Mouse (Mus musculus) left cerebral cortex, postnatal 14 days (tissue): Measurements from ENCODE around the gene Dscam. TPM values are rescaled to one million over a fixed set of nuclear protein-coding genes. Genes with fewer than 3 reads are reported as not detected.

Experiments used
- DNase-seq, 2 experiments: peaks; one replicate each; pipeline ENCODE4 v3.0.0; 2021 to 2022; ENCODE audit warnings: low spot score in 2 of 2, mixed read lengths in 1 of 2
- intact Hi-C: fragments of 180-260 bp; cut with DNase I; formaldehyde crosslinking; loops from one replicate; pipeline ENCODE4 v1.15.1; 2025
- total RNA-seq, 2 experiments: library from RNA; stranded (reverse); gene quantifications; 2 replicates each; pipeline ENCODE4 v1.2.3; 2021

Gene Dscam
- total RNA-seq, 2 experiments from 2014 or later, result 42.4 to 48.2 TPM

- intact Hi-C loops, result no loop called here
- no peak for DNase-seq
Measured at GRCm38 (mm10) chr16:97035271-97035670, 135.3 kb downstream of the Dscam start.

- no peak for DNase-seq
- intact Hi-C loops, result no loop called here
Measured at GRCm38 (mm10) chr16:97033540-97034058, 137.0 kb downstream of the Dscam start.

- DNase-seq, result peak in 1 of 2 experiments; percentile 18
- intact Hi-C loops, result no loop called here
Measured at GRCm38 (mm10) chr16:97027701-97028100, 142.9 kb downstream of the Dscam start.

GRCm38 (mm10) chr16:97026803-97027202 lies 143.7 kb downstream of the Dscam start:
- DNase-seq, result no peak
- intact Hi-C loops, result no loop called here

DNA sequence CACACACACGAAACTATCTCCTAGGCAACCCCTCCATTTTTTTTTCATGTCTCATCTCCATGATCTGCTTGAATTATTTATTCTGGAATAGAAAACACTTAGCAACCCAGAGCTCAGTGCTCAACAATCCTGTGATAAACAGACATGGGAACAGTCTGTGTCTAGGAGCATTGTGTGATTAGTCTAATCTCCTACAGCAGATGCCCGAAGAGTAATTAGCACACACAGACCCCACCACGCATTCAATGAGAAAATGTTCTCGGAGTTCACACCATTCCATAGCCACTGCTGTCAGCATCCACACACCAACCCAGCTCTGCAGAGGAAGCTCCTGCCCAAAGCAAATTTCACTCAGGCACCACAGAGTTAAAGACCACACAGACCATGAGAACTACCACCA lies 146.1 kb downstream of the Dscam start:
- intact Hi-C loops, result no loop called here
- DNase-seq, result no peak

- intact Hi-C loops, result no loop called here
- no peak for DNase-seq
Measured at GRCm38 (mm10) chr16:97021496-97021895, 149.1 kb downstream of the Dscam start.

GRCm38 (mm10) chr16:97018304-97018703 lies 152.2 kb downstream of the Dscam start:
- DNase-seq, result no peak
- intact Hi-C loops, result loop anchor here (10.0 kb wide), 1 partner anchor 334 kb away; no protein-coding TSS in a partner anchor

DNA sequence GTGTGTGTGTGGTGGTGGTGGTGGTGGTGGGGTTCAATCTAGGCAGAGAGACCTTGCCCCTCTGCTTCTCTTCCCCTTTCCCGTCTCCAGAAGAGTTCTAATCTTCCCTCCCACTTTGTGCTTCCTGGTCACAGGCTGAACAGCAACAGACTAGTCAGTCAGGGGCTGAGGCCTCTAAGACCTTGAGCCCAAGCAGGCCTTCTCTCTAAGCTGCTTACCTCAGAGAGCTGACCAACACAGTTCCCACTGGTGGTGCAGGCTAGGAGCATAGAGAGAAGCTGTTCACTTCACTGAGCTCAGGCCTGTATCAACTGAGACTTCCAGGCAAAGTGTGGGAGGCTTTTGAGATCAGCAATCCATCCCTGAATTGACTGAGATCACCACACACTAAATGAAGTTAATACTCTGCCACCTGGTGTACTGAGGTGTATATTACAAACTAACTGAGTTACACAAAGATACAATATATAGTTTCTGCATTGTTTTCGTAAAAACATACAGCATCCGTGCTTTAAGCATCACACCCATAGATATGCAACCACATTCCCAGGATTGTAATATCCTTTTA lies 153.3 kb downstream of the Dscam start:
- no peak for DNase-seq
- intact Hi-C loops, result loop anchor here (10.0 kb wide), 1 partner anchor 332 kb away; no protein-coding TSS in a partner anchor

DNA sequence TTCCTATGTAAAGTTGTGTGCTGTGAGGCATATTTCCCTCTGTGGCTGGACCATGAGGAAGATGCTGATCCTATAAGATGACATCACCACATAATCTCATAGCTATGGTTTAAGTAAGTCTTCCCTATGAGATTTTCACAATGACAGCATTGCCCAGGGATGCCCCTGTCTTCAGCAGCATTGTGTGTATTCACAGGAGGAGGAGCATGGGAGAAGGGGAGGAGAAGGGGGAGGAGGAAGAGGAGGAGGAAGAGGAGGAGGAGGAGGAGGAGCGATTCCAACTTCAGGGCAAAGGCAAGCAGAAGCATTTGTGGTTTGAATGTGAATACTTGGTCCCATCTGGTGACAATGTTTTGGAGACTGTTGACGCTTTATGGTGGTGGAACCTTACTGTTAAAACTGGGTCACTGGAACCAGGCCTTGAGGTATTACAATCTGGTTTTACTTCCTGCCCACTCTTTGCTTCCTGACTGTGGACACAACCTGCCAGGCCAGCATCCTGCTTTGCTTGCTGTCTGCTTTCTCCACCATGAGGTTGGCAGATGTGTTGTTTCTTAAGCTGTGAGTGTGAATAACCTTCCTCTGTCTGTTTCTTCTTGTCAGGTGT lies 154.2 kb downstream of the Dscam start:
- intact Hi-C loops, result loop anchor here (10.0 kb wide), 1 partner anchor 332 kb away; no protein-coding TSS in a partner anchor
- no peak for DNase-seq

- DNase-seq, result no peak
- intact Hi-C loops, result loop anchor here (5.0 to 10.0 kb wide), 2 partner anchors 153 to 330 kb away; no protein-coding TSS in a partner anchor
Measured at GRCm38 (mm10) chr16:97014343-97014742, 156.2 kb downstream of the Dscam start.

GRCm38 (mm10) chr16:97009116-97010055 lies 161.2 kb downstream of the Dscam start:
- intact Hi-C loops, result loop anchor here (5.0 to 10.0 kb wide), 3 partner anchors 112 to 325 kb away; no protein-coding TSS in a partner anchor
- peak; percentile 39 to 55 for DNase-seq

DNA sequence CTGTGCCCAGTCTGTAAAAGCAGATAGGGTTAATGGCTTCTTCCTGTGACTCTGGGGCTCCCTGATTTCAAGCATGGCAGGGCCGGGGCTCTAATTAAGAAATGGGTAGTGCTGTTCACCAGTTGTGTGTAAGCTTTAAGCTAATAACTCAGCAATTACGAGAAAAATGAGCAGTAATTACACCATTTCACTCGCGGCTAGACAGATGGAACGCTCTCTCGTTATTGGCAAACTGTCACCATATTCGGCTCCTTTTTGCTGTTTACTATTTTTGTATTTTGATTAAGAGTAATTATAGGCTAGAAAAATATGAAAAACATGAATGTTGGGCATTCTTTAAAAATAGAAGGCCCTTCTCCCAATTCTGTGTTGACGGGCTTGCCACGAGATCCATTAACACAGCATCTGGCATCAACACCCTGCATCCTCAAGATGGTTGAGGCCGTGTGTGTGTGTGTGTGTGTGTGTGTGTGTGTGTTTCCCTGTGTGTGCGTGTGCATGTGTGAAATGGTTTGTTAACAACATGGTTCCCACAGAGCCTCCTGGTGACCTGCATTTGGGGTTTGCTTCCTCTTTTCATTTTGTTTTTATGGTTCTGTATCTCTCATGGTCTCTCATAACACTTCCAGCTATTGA lies 162.5 kb downstream of the Dscam start:
- peak in 1 of 2 experiments; percentile 16 for DNase-seq
- intact Hi-C loops, result loop anchor here (5.0 kb wide), 1 partner anchor 111 kb away; no protein-coding TSS in a partner anchor

DNA sequence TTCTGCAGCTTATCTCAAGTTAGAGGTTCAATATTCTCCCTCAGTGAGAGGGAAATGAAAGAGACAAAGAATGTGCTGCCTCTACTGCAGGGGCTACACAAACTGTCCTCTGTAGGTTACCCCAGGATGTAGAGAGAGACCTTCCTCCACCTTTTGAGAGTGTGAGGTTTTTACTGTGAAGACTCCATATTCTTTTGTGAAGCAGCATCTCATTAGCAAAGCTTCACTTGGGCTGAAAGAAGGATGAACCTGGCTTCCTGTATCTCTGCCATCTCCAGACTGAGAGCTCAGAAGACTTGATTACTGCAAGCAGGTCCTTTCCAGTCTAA lies 163.7 kb downstream of the Dscam start:
- DNase-seq, result no peak
- intact Hi-C loops, result loop anchor here (5.0 kb wide), 1 partner anchor 110 kb away; no protein-coding TSS in a partner anchor

DNA sequence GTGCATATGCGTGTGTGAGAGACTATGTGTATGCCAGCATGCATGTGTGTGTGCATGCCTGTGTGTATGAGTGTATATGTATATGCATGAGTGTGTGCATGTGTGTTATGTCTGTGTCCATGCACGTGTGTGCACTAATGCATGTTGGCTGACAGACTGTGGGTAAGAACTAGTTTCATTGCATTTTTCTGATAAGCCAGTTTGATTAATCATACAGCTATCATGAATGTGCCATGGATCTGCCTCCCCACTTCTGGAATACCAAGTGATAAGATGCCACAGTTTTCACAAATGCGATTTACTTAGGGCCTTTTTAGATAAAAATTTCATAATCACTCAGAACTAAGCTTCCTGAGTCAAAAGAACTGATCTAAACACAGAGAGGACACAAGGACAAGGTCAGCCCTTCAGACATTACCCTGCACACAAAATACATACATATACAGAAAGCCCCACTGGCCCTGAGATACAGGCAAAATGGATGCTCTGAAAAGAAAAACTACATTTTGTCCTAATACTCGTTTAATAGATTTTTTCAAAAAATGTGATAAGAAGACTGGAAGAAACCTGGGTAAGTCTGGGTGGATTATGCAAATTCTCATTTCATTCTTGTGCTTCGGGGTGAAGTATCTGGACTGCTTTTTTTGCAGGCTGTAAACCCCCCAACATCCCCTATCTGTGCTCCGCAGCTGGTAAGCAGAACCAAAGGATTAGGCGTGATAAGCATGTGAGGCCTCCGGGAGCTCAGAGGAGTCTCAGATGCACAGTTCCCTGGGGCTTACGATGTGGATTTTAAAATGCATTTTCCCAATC lies 164.3 kb downstream of the Dscam start:
- DNase-seq, result no peak
- intact Hi-C loops, result loop anchor here (5.0 kb wide), 1 partner anchor 109 kb away; no protein-coding TSS in a partner anchor

GRCm38 (mm10) chr16:97003965-97004364 lies 166.6 kb downstream of the Dscam start:
- DNase-seq, result no peak
- intact Hi-C loops, result no loop called here

GRCm38 (mm10) chr16:97002837-97003236 lies 167.7 kb downstream of the Dscam start:
- intact Hi-C loops, result no loop called here
- no peak for DNase-seq

DNA sequence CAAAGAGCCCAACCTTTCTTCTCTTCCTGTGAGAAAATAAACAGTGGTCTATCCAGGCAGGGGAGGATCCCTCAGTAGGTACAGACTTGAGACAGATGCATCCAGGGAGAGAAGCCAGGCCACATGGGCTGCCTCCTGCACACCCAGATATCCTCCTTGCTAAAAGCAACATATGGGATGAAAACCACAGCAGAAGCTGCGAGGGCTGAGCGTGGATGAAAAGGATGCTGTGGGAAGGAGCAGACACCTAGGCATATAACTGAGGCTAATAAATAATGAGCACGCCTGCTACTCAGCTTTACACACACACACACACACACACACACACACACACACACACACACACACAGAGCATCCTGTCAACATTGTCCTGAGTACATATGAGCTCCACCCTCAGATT lies 168.4 kb downstream of the Dscam start:
- intact Hi-C loops, result no loop called here
- DNase-seq, result peak; percentile 58 to 69

GRCm38 (mm10) chr16:96996854-96997253 lies 173.7 kb downstream of the Dscam start:
- intact Hi-C loops, result no loop called here
- peak; percentile 56 to 77 for DNase-seq
